Mouse (Mus musculus): ENCODE results near the gene Fam114a2. TPM values are rescaled to one million over a fixed set of nuclear protein-coding genes. Genes with fewer than 3 reads are reported as not detected.
A peak's percentile ranks its signal among the peaks of the same experiment; 100 is the strongest.

The Fam114a2 gene
- polyA plus RNA-seq, 1 experiment from 2014 or later = 62.1 TPM

DNA sequence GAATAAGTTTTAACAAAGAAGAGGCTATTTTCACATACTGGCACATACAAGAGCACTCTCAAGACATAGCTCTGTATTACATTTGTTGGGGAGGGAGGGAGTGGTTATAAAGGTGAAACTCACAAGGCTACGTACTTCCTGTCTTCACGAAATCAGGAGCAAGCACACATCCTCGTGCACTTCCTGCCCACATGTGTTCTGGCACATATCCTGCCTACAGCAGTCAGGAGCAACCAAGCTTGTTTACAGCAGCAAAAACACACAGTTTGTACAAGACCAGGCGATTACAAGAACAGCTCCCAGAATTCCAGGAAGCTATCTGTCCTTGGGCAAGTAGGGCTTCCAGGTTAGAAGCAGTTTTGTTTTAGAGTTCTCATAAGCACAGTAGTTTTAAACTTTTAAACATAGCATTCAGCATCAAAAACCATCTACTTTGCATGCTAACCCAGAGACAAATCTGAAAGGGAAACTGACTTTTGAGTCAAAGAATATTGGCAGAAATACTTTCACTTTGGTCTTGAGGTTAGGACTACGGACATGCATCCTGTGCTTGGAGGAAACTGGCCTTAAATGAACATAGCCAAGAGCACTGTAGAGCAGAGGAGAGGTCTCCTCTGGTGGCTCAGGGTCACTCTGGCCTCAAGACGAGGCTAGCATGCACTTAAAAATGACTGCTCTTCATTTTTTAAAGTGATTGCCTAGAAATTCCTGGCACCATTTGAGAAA is 73.0 kb downstream of the Fam114a2 start:
- no peak for ATAC-seq (ENCODE audit: low FRiP score)
- Histone ChIP-seq H3K9ac (ENCODE audit: low read depth, low read length) (no peak overlapping the region), H3K36me3 (ENCODE audit: control insufficient read depth, insufficient read depth, low read length) (no peaks in the 10 kb centered on the region), H3K27me3 (ENCODE audit: control insufficient read depth, insufficient read depth, low read length) (no peaks in the 10 kb centered on the region), H3K4me3 (ENCODE audit: low read depth, low read length) (no peak overlapping the region), H3K4me2 (replicated peaks; ENCODE audit: low read depth, low read length) (no peak overlapping the region), H3K27ac (ENCODE audit: low read depth, low read length) (no peak overlapping the region), H3K9me3 (ENCODE audit: control insufficient read depth, low read length) (no peaks in the 10 kb centered on the region), H3K4me1 (replicated peaks; ENCODE audit: control insufficient read depth, insufficient read depth, low read length) (no peaks in the 10 kb centered on the region)
- 74% methylated on average over 6 of the region's 6 CpGs for WGBS
- no peak for DNase-seq (ENCODE audit: low spot score)

DNA sequence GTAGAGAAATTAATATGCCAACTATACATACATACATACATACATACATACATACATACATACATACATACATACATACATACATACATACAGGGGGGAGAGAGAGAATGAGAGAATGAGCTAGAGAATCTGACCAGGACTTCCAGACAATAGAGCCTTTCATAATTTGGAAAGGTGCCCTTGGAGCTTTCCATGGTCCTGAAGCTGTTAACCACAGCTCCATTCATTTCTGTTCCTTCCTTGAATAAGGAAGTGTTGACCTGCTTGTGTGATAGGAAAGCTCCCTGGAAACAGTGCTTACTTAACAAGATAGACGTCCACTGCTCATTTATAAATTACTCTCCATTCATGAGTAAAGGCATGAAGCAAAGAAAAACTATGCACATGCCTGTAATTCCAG is 84.3 kb downstream of the Fam114a2 start:
- H3K27ac ChIP-seq (ENCODE audit: low read depth, low read length) = no peak overlapping the region
- no peaks in the 10 kb centered on the region for H3K9me3 ChIP-seq (ENCODE audit: control insufficient read depth, low read length)
- no peak overlapping the region for H3K4me2 ChIP-seq (replicated peaks; ENCODE audit: low read depth, low read length)
- no peak overlapping the region for H3K4me3 ChIP-seq (ENCODE audit: low read depth, low read length)
- WGBS = 33% methylated on average over 1 of the region's 1 CpGs
- no peaks in the 10 kb centered on the region for H3K36me3 ChIP-seq (ENCODE audit: control insufficient read depth, insufficient read depth, low read length)
- no peak for ATAC-seq (ENCODE audit: low FRiP score)
- no peaks in the 10 kb centered on the region for H3K27me3 ChIP-seq (ENCODE audit: control insufficient read depth, insufficient read depth, low read length)
- no peaks in the 10 kb centered on the region for H3K4me1 ChIP-seq (replicated peaks; ENCODE audit: control insufficient read depth, insufficient read depth, low read length)
- peak; percentile 60 for DNase-seq (ENCODE audit: low spot score)
- no peak overlapping the region for H3K9ac ChIP-seq (ENCODE audit: low read depth, low read length)

Other genes starting within 250 kb of the Fam114a2 start
- gene Mfap3, start within 50 bp of the Fam114a2 start, polyA plus RNA-seq (2014; fragmentation: Nextera tagmentation; extraction: Ambion mirVana) = 50.7 and 59.5 TPM in 2 replicates
- gene Galnt10, start 126.8 kb upstream of the Fam114a2 start, polyA plus RNA-seq (2014; fragmentation: Nextera tagmentation; extraction: Ambion mirVana) = 9.7 and 12.0 TPM in 2 replicates

Data from hindbrain, embryonic 11.5 days (tissue).